Mouse (Mus musculus) lung, adult 2 months (tissue): Measurements from ENCODE around the gene Cbfa2t3. TPM values are rescaled to one million over a fixed set of nuclear protein-coding genes. Genes with fewer than 3 reads are reported as not detected.
"Not testable (repeated sequence)": the region's sequence is repeated elsewhere in the genome, so short reads cannot be mapped to it uniquely, and the experiment has no call there.

Experiments used
- DNase-seq: peaks from one replicate; pipeline ENCODE4 v3.0.0; 2022
- H3K4me1 ChIP-seq: fragments of 200-500 bp; 2 replicates; pipeline ENCODE4 v1.6.1; 2011; ENCODE audit warnings: low read length; ENCODE audit not compliant: control insufficient read depth, insufficient read depth
- H3K4me3 ChIP-seq: fragments of 200-500 bp; replicated peaks from 2 replicates; pipeline ENCODE3; 2011; ENCODE audit warnings: low read depth, mild to moderate bottlenecking, control low read depth, low read length; ENCODE audit errors: extremely low read depth
- CTCF ChIP-seq: fragments of 200-500 bp; IDR thresholded peaks from 2 replicates; pipeline ENCODE4 v1.5.1; 2011; ENCODE audit warnings: mild to moderate bottlenecking, low read length, control low read depth; ENCODE audit not compliant: insufficient read depth
- POLR2A ChIP-seq: fragments of 200-500 bp; IDR thresholded peaks from 2 replicates; pipeline ENCODE4 v1.6.1; 2011; ENCODE audit warnings: low read depth, mild to moderate bottlenecking, control low read depth, low read length, borderline replicate concordance; ENCODE audit errors: extremely low read depth
- WGBS: fragments of 180-500 bp; shearing (Covaris S2); methylation state at CpG from one replicate; pipeline ENCODE4 v1.1.7; 2018; 5-methylcytosine and 5-hydroxymethylcytosine counted together
- polyA plus RNA-seq: library from polyadenylated mRNA; depleted of rRNA; stranded (reverse); fragments of >200 nt; gene quantifications from 2 replicates; pipeline ENCODE4 v1.2.3, GENCODE M21; 2012

Cbfa2t3 gene
- polyA plus RNA-seq, 1 experiment = 40.0 TPM

DNA sequence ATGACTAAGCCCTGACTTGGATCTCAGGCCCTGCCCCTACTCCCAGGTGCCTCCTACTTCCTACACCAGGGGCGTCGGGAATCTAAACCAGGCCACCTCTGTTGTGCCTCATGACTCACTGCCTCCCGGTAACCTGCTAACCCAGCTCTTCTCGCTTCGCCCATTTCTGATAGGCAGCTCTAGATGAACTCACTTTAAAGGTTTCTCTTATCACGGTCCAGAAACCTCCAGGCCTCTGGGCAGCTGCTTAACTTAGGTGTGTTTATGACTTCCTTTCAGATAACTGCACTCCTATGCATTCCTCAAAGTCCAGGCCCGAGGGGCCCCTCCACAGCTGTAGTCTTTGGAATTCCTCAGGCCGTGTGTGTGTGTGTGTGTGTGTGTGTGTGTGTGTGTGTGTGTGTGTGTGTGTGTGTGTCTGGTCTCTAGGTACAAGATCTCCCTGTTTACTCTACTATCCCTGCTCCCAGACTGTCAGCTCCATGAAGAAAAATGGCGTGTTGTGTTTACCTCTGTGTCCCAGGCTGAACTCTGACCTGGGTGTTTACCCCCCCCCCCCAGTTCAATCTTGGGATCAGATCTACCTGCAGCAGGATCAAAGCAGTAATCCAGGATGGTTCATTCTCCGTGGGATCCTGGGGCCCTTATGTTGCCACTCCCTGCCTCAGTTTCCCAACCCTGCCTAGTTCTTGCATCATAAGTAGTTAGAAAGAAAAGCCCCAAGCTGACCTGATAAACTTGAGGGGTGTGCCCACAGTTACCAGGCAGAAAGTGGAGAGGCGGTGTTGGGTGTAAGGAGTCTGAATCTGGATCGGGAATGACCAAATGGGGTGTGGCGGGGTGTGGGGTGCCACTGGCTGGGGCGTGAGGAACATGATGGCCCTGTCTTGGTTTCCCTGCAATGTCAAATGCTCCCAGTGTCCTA lies 62.8 kb downstream of the Cbfa2t3 start:
- WGBS = 63% methylated on average over 14 of the region's 14 CpGs
- no peak for DNase-seq
- no peak for TF ChIP-seq POLR2A
- no peak for TF ChIP-seq CTCF
- H3K4me1 ChIP-seq = peaks cover 17% of the 10 kb centered on the region
- H3K4me3 ChIP-seq = no peak overlapping the region

DNA sequence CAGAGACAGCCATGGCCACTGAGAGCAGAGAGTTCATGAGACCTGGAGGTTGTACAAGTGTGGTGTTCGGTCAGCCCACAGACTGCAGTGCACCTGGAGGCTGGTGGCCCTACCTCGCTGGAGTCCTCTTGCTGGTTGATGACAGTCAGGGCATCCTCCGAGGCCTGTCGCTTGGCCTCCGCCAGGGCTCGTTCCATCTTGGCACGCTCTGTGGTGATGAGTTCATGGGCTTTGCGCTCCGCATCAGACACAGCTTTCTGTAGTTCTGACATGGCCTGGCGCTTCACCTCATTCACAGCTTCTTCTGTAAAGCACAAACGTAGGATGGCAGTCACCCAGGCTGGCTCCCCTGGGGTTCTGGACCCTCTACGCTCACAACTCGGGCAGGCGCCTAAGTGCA lies 65.7 kb downstream of the Cbfa2t3 start:
- WGBS = 90% methylated on average over 14 of the region's 14 CpGs
- Histone ChIP-seq H3K4me1 (no peaks in the 10 kb centered on the region), H3K4me3 (no peak overlapping the region)
- no peak for TF ChIP-seq CTCF
- no peak for TF ChIP-seq POLR2A
- no peak for DNase-seq

DNA sequence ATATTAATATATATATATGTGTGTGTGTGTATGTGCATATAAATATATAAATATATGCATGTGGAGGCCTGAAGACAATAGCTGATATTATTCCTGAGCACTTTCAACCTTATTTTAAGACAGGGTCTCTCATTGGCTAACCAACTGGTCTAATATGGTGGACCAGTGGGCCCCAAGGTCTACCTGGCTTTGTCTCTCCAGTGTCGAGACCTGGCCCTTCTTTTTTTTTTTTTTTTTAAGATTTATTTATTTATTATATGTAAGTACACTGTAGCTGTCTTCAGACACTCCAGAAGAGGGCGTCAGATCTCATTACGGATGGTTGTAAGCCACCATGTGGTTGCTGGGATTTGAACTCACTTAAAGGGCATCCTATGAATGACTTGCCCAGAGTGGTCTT lies 66.8 kb downstream of the Cbfa2t3 start:
- 70% methylated on average over 3 of the region's 3 CpGs for WGBS
- DNase-seq = not testable (repeated sequence)

DNA sequence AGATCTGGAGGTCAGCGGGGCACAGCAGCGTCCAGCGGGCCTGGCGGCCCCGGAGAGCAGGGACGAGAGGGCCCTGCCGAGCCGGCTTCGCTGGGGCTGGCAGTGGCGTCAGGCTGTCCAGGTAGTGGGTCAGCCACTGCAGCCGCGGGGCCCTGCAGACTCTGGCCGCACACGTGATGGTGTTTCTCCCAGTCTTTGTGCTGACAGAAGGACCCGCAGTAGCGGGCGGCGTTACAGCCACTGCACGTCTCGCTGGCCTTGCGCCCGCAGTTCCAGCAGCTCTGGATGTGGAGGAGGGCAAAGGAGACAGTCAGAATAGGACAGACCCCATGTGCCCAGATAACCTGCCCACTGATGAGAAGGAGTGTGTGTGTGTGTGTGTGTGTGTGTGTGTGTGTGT lies 68.2 kb downstream of the Cbfa2t3 start:
- DNase-seq = no peak
- Histone ChIP-seq H3K4me1 (no peaks in the 10 kb centered on the region; the same call in 1 of the 2 replicates), H3K4me3 (no peak overlapping the region)
- WGBS = 63% methylated on average over 22 of the region's 22 CpGs
- TF ChIP-seq POLR2A = no peak
- no peak for TF ChIP-seq CTCF

More for the DNA sequence above, 66.8 kb downstream of the Cbfa2t3 start:
- not testable (repeated sequence) for H3K4me3 ChIP-seq, H3K4me1 ChIP-seq

- H3K4me3 ChIP-seq = no peak overlapping the region
- H3K4me1 ChIP-seq = no peaks in the 10 kb centered on the region; the same call in 1 of the 2 replicates
- DNase-seq = no peak
- WGBS = 63% methylated on average over 10 of the region's 10 CpGs
- TF ChIP-seq CTCF = no peak
- no peak for TF ChIP-seq POLR2A
These were observed 69.5 kb downstream of the Cbfa2t3 start for GRCm38 (mm10) chr8:122629388-122629787.

DNA sequence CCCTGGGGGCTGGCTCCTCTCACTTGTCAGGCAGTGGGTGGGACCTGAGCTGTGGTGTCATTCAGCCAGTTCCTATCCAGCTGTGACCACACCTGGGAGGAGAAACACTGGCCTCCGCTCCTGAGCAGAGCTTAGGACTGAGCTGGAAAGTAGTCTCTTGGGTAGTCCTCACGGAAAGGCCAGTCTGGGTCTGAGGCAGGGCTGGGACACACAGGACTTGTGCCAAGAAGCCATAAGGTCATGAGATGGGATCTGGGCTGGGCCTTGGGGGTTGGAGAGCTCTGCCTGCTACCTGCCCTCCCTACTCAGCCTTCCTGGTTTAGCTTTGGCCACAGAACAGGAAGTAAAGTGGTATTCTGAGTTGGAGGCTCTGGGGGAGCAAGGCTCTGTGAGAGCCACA lies 72.0 kb downstream of the Cbfa2t3 start:
- Histone ChIP-seq H3K4me3 (no peak overlapping the region), H3K4me1 (no peaks in the 10 kb centered on the region; the same call in 1 of the 2 replicates)
- DNase-seq = no peak
- TF ChIP-seq POLR2A (no peak), CTCF (no peak)
- 57% methylated on average over 2 of the region's 2 CpGs for WGBS

DNA sequence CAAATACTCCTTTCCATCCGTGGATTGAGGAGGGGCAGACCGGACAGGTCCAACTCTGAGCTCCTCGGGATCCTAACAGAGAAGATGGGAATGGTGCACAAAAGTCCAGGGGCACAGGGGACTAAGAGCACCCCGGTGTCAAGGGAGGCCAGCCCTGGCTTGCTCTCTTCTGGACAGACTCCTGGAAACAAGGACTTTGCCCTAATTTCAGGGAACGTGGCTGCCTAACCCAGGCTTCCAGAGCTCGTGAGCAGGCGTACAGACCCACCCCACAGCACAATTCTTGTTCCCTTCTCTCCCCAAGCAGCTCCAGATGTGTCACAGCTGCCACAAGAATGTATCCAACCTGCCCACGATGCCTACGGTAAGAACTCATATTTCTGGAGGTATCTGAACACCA lies 73.1 kb downstream of the Cbfa2t3 start:
- no peaks in the 10 kb centered on the region; the same call in 1 of the 2 replicates for H3K4me1 ChIP-seq
- H3K4me3 ChIP-seq = no peak overlapping the region
- no peak for DNase-seq
- WGBS = 61% methylated on average over 9 of the region's 9 CpGs
- TF ChIP-seq POLR2A (no peak), CTCF (no peak)

- TF ChIP-seq POLR2A = no peak
- TF ChIP-seq CTCF = no peak
- H3K4me3 ChIP-seq = no peak overlapping the region
- no peak for DNase-seq
- no peaks in the 10 kb centered on the region; the same call in 1 of the 2 replicates for H3K4me1 ChIP-seq
- 59% methylated on average over 5 of the region's 5 CpGs for WGBS
These were observed 74.3 kb downstream of the Cbfa2t3 start for GRCm38 (mm10) chr8:122624653-122625052.

- WGBS = 76% methylated on average over 17 of the region's 17 CpGs
- H3K4me1 ChIP-seq = no peaks in the 10 kb centered on the region; the same call in 1 of the 2 replicates
- H3K4me3 ChIP-seq = no peak overlapping the region
- TF ChIP-seq POLR2A = no peak
- TF ChIP-seq CTCF = no peak
- no peak for DNase-seq
These were observed 74.9 kb downstream of the Cbfa2t3 start for GRCm38 (mm10) chr8:122623844-122624642.

- WGBS = 60% methylated on average over 6 of the region's 6 CpGs
- no peak for TF ChIP-seq POLR2A
- TF ChIP-seq CTCF = no peak
- Histone ChIP-seq H3K4me1 (peaks cover 4% of the 10 kb centered on the region; the same call in 1 of the 2 replicates), H3K4me3 (no peak within 1 kb of the TSS)
- no peak for DNase-seq
These were observed 76.2 kb downstream of the Cbfa2t3 start, which contains the start of gene Pabpn1l for GRCm38 (mm10) chr8:122622727-122623126. Pabpn1l (minus strand) TSS chr8:122622739.
